Mouse (Mus musculus): ENCODE data around the gene Mrtfb. TPM values are rescaled to one million over a fixed set of nuclear protein-coding genes. Genes with fewer than 3 reads are reported as not detected.

The Mrtfb gene
- polyA plus RNA-seq, 1 experiment: 8.5 TPM

GRCm38 (mm10) chr16:13360208-13360607 lies 103.9 kb downstream of the Mrtfb start:
- no peaks in the 10 kb centered on the region; the same call in 1 of the 2 replicates for H3K4me1 ChIP-seq (ENCODE audit: control insufficient read depth, insufficient read depth, insufficient read length, low read length)
- TF ChIP-seq CTCF (IDR thresholded peaks at IDR 0.05; ENCODE audit: extremely low read depth, insufficient read length, insufficient replicate concordance, low read depth, low read length) (no peak), POLR2A (IDR thresholded peaks at IDR 0.05; ENCODE audit: low read depth, low read length) (no peak)
- H3K27ac ChIP-seq (ENCODE audit: insufficient read depth, low read depth, low read length): no peak overlapping the region
- no peaks in the 10 kb centered on the region for H3K36me3 ChIP-seq (ENCODE audit: control insufficient read depth, insufficient read depth, low read length)
- no peaks in the 10 kb centered on the region for H3K27me3 ChIP-seq (ENCODE audit: control insufficient read depth, insufficient read depth, low read length)
- H3K4me3 ChIP-seq (ENCODE audit: low read depth, low read length): no peak overlapping the region

GRCm38 (mm10) chr16:13360835-13361234 lies 104.6 kb downstream of the Mrtfb start:
- TF ChIP-seq POLR2A (IDR thresholded peaks at IDR 0.05; ENCODE audit: low read depth, low read length) (no peak), CTCF (IDR thresholded peaks at IDR 0.05; ENCODE audit: extremely low read depth, insufficient read length, insufficient replicate concordance, low read depth, low read length) (no peak)
- Histone ChIP-seq H3K36me3 (ENCODE audit: control insufficient read depth, insufficient read depth, low read length) (no peaks in the 10 kb centered on the region), H3K27ac (ENCODE audit: insufficient read depth, low read depth, low read length) (no peak overlapping the region), H3K27me3 (ENCODE audit: control insufficient read depth, insufficient read depth, low read length) (no peaks in the 10 kb centered on the region), H3K4me1 (ENCODE audit: control insufficient read depth, insufficient read depth, insufficient read length, low read length) (no peaks in the 10 kb centered on the region; the same call in 1 of the 2 replicates), H3K4me3 (ENCODE audit: low read depth, low read length) (no peak overlapping the region)
- WGBS: 93% methylated on average over 5 of the region's 5 CpGs

GRCm38 (mm10) chr16:13363141-13363540 lies 106.9 kb downstream of the Mrtfb start:
- TF ChIP-seq POLR2A (IDR thresholded peaks at IDR 0.05; ENCODE audit: low read depth, low read length) (no peak), CTCF (IDR thresholded peaks at IDR 0.05; ENCODE audit: extremely low read depth, insufficient read length, insufficient replicate concordance, low read depth, low read length) (no peak)
- no peak overlapping the region for H3K4me3 ChIP-seq (ENCODE audit: low read depth, low read length)
- 50% methylated on average over 5 of the region's 5 CpGs for WGBS
- H3K27ac ChIP-seq (ENCODE audit: insufficient read depth, low read depth, low read length): no peak overlapping the region
- no peaks in the 10 kb centered on the region for H3K27me3 ChIP-seq (ENCODE audit: control insufficient read depth, insufficient read depth, low read length)
- H3K4me1 ChIP-seq (ENCODE audit: control insufficient read depth, insufficient read depth, insufficient read length, low read length): no peaks in the 10 kb centered on the region; the same call in 1 of the 2 replicates
- H3K36me3 ChIP-seq (ENCODE audit: control insufficient read depth, insufficient read depth, low read length): no peaks in the 10 kb centered on the region

GRCm38 (mm10) chr16:13364145-13364544 lies 107.9 kb downstream of the Mrtfb start:
- no peak overlapping the region for H3K27ac ChIP-seq (ENCODE audit: insufficient read depth, low read depth, low read length)
- H3K36me3 ChIP-seq (ENCODE audit: control insufficient read depth, insufficient read depth, low read length): no peaks in the 10 kb centered on the region
- no peaks in the 10 kb centered on the region; the same call in 1 of the 2 replicates for H3K4me1 ChIP-seq (ENCODE audit: control insufficient read depth, insufficient read depth, insufficient read length, low read length)
- WGBS: 89% methylated on average over 3 of the region's 3 CpGs
- H3K27me3 ChIP-seq (ENCODE audit: control insufficient read depth, insufficient read depth, low read length): no peaks in the 10 kb centered on the region
- TF ChIP-seq POLR2A (IDR thresholded peaks at IDR 0.05; ENCODE audit: low read depth, low read length): no peak
- TF ChIP-seq CTCF (IDR thresholded peaks at IDR 0.05; ENCODE audit: extremely low read depth, insufficient read length, insufficient replicate concordance, low read depth, low read length): no peak
- H3K4me3 ChIP-seq (ENCODE audit: low read depth, low read length): no peak overlapping the region

- Histone ChIP-seq H3K4me1 (ENCODE audit: control insufficient read depth, insufficient read depth, insufficient read length, low read length) (no peaks in the 10 kb centered on the region), H3K4me3 (ENCODE audit: low read depth, low read length) (no peak overlapping the region), H3K36me3 (ENCODE audit: control insufficient read depth, insufficient read depth, low read length) (no peaks in the 10 kb centered on the region), H3K27ac (ENCODE audit: insufficient read depth, low read depth, low read length) (no peak overlapping the region), H3K27me3 (ENCODE audit: control insufficient read depth, insufficient read depth, low read length) (no peaks in the 10 kb centered on the region)
- WGBS: 23% methylated on average over 1 of the region's 1 CpGs
- TF ChIP-seq CTCF (IDR thresholded peaks at IDR 0.05; ENCODE audit: extremely low read depth, insufficient read length, insufficient replicate concordance, low read depth, low read length): no peak
- no peak for TF ChIP-seq POLR2A (IDR thresholded peaks at IDR 0.05; ENCODE audit: low read depth, low read length)
These were observed 110.0 kb downstream of the Mrtfb start for GRCm38 (mm10) chr16:13366256-13366655.

GRCm38 (mm10) chr16:13366802-13367465 lies 110.7 kb downstream of the Mrtfb start:
- no peaks in the 10 kb centered on the region for H3K27me3 ChIP-seq (ENCODE audit: control insufficient read depth, insufficient read depth, low read length)
- WGBS: 55% methylated on average over 4 of the region's 4 CpGs
- no peak overlapping the region for H3K27ac ChIP-seq (ENCODE audit: insufficient read depth, low read depth, low read length)
- no peak overlapping the region for H3K4me3 ChIP-seq (ENCODE audit: low read depth, low read length)
- no peaks in the 10 kb centered on the region for H3K36me3 ChIP-seq (ENCODE audit: control insufficient read depth, insufficient read depth, low read length)
- TF ChIP-seq CTCF (IDR thresholded peaks at IDR 0.05; ENCODE audit: extremely low read depth, insufficient read length, insufficient replicate concordance, low read depth, low read length): no peak
- TF ChIP-seq POLR2A (IDR thresholded peaks at IDR 0.05; ENCODE audit: low read depth, low read length): no peak
- no peaks in the 10 kb centered on the region for H3K4me1 ChIP-seq (ENCODE audit: control insufficient read depth, insufficient read depth, insufficient read length, low read length)

GRCm38 (mm10) chr16:13367466-13367856 lies 111.2 kb downstream of the Mrtfb start:
- H3K27me3 ChIP-seq (ENCODE audit: control insufficient read depth, insufficient read depth, low read length): no peaks in the 10 kb centered on the region
- H3K4me3 ChIP-seq (ENCODE audit: low read depth, low read length): no peak overlapping the region
- H3K4me1 ChIP-seq (ENCODE audit: control insufficient read depth, insufficient read depth, insufficient read length, low read length): no peaks in the 10 kb centered on the region
- no peak for TF ChIP-seq POLR2A (IDR thresholded peaks at IDR 0.05; ENCODE audit: low read depth, low read length)
- no peak for TF ChIP-seq CTCF (IDR thresholded peaks at IDR 0.05; ENCODE audit: extremely low read depth, insufficient read length, insufficient replicate concordance, low read depth, low read length)
- H3K36me3 ChIP-seq (ENCODE audit: control insufficient read depth, insufficient read depth, low read length): no peaks in the 10 kb centered on the region
- H3K27ac ChIP-seq (ENCODE audit: insufficient read depth, low read depth, low read length): no peak overlapping the region
- 35% methylated on average over 2 of the region's 2 CpGs for WGBS

All from small intestine, adult 2 months (tissue).